Mouse (Mus musculus): ENCODE measurements around the gene Rtl1.

DNA sequence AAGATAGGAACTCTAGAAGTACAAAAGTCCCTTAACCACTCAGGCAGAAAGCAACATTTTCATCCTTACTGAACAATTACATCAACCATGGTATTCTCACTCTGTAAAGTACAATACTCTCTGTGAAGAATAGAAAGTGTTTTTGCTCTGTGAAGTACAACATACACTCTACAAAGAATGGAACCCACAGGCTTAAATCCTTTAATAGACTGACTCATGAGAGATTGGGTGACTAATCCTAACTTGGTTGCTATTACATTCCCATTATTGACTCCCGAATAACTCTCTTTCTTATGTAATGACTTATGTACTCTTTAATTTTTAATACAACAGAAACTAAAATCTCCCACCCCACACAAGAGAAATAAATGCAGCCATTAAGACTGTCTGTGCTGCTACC, 28.8 kb upstream of the Rtl1 start:
- no peak for TF ChIP-seq CTCF (IDR thresholded peaks at IDR 0.05; ENCODE audit: extremely low read depth, insufficient read depth, insufficient read length, insufficient replicate concordance)
- no peak for TF ChIP-seq POLR2A (IDR thresholded peaks at IDR 0.05; ENCODE audit: low read depth, low read length)

Data from spleen, adult 2 months (tissue).